Mouse (Mus musculus): ENCODE data around the gene Txndc11. TPM values are rescaled to one million over a fixed set of nuclear protein-coding genes. Genes with fewer than 3 reads are reported as not detected.
A peak's percentile ranks its signal among the peaks of the same experiment; 100 is the strongest.

The Txndc11 gene
- total RNA-seq, 2 experiments from 2014 or later = 35.0 to 37.1 TPM

- no peak for DNase-seq (ENCODE audit: low spot score in 2 of 2)
- intact Hi-C loops (cut with DNase I) = no loop called here
These were observed 64.6 kb downstream of the Txndc11 start for GRCm38 (mm10) chr16:11069710-11070420.

- DNase-seq (ENCODE audit: low spot score in 2 of 2) = no peak
- intact Hi-C loops (cut with DNase I) = no loop called here
These were observed 65.2 kb downstream of the Txndc11 start for GRCm38 (mm10) chr16:11069271-11069670.

DNA sequence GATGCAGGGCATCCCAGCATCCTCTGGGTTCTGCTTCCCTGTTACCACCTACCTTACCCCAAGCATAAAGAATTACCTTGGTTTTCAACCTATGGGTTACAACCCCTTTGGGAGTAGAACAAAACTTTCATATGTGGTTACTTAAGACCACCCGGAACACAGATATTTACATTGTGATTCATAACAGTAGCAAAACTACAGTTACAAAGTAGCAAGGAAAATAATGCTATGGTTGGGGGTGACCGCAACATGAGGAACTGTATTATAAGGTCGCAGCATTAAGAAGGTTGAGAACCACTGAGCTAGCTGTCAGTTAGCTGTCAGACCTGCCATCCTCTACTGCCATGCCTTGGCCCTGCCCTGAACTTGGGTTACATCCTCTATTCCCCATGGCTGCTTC, 65.8 kb downstream of the Txndc11 start:
- intact Hi-C loops (cut with DNase I) = no loop called here
- no peak for DNase-seq (ENCODE audit: low spot score in 2 of 2)

- DNase-seq (ENCODE audit: low spot score in 2 of 2) = peak; percentile 64 to 66
- intact Hi-C loops (cut with DNase I) = no loop called here
These were observed 67.6 kb downstream of the Txndc11 start for GRCm38 (mm10) chr16:11066833-11067191.

GRCm38 (mm10) chr16:11066029-11066832, 68.2 kb downstream of the Txndc11 start, which contains the start of gene Litaf:
Gene Litaf (minus strand): TSS chr16:11066157.
- peak; percentile 98 for DNase-seq (ENCODE audit: low spot score in 2 of 2)
- intact Hi-C loops (cut with DNase I) = no loop called here

DNA sequence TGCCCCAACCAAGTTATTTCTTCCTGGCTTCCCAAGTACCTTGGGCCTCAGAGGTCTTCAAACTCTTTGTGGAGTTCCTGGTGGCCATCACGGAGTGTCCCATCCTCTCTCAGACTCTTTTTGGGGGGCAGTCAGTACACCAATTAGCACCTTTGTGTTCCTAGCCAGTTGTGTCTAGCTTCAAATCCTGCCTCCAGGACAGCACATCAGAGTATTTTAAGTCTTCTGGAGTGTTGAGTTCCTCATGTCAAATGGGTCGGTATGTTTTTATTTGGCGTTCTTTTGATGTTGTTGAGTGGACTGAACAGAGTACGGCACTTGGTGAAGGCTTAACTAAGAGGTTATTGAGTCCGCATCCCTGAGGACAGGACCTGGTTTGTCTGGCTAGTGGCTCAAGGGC, 69.0 kb downstream of the Txndc11 start:
- intact Hi-C loops (cut with DNase I) = no loop called here

GRCm38 (mm10) chr16:11064742-11065141, 69.7 kb downstream of the Txndc11 start:
- no peak for DNase-seq (ENCODE audit: low spot score in 2 of 2)
- intact Hi-C loops (cut with DNase I) = no loop called here

More for the DNA sequence above, 69.0 kb downstream of the Txndc11 start:
- DNase-seq (ENCODE audit: low spot score in 2 of 2) = no peak

- DNase-seq (ENCODE audit: low spot score in 2 of 2) = no peak
- intact Hi-C loops (cut with DNase I) = no loop called here
These were observed 70.1 kb downstream of the Txndc11 start for GRCm38 (mm10) chr16:11064341-11064740.

- intact Hi-C loops (cut with DNase I) = no loop called here
- peak in 1 of 2 experiments; percentile 63 for DNase-seq (ENCODE audit: low spot score in 2 of 2)
These were observed 71.4 kb downstream of the Txndc11 start for GRCm38 (mm10) chr16:11062794-11063721.

- intact Hi-C loops (cut with DNase I) = no loop called here
- no peak for DNase-seq (ENCODE audit: low spot score in 2 of 2)
These were observed 73.8 kb downstream of the Txndc11 start, which contains the start of gene Snn for GRCm38 (mm10) chr16:11060645-11061044. Gene Snn (plus strand): TSS chr16:11060945.

DNA sequence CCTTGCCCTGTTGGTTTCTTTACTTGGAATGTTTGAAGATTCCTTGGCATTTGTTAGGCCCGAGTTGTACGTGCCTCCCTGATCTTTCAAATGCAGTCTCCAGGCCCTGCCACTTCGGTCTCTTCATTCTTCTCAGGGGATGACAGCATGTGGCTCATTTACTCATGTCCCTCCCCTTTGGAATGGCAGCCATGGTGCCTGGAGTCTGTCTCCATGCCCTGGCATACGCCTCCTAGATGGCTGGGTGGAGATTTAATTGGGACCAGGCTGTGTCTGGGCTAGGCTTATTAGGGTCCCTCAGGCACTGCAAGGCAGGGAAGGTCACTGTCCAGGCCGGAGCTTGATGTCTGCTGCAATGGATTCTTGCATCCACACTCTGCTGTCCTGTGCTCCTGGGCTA, 78.5 kb downstream of the Txndc11 start:
- intact Hi-C loops (cut with DNase I) = no loop called here
- no peak for DNase-seq (ENCODE audit: low spot score in 2 of 2)

DNA sequence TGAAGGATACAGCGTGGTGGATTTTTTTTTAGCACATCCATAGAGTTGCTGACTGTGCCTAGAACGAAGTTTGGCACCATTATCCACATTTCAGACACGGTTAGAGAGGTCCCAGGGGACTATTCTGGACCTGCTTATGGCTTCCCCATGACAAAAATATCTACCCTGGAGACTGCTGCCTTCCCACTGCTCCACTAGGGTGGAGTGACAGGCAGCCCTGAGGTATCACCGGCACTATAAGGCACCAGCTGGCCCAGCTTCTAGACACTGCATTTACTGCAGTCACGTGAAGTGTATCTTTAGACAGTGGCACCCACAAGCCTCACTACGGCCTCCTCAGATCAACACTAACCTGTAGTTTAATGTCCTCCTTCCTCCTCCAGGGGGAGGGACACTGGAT, 79.6 kb downstream of the Txndc11 start:
- DNase-seq (ENCODE audit: low spot score in 2 of 2) = peak in 1 of 2 experiments; percentile 72
- intact Hi-C loops (cut with DNase I) = no loop called here

DNA sequence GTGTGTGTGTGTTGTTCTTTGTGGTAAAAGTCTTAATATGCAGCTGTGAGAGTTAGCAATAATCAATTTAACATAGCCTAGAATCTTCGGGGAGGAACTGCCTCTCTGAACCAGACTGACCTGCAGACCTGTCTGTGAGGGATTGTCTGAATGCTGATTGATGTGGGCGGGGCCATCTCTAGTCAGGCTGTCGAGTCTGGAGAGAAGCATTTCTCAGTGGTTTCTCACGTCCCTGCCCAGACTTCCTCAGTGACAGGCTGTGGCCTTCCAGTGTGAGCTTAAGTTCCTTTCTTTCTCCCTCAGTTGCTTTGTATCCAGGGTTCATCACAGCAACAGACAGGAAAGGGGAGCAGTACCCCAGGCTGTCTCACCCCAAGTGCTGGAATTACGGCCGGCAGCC, 80.0 kb downstream of the Txndc11 start:
- intact Hi-C loops (cut with DNase I) = no loop called here
- DNase-seq (ENCODE audit: low spot score in 2 of 2) = no peak

DNA sequence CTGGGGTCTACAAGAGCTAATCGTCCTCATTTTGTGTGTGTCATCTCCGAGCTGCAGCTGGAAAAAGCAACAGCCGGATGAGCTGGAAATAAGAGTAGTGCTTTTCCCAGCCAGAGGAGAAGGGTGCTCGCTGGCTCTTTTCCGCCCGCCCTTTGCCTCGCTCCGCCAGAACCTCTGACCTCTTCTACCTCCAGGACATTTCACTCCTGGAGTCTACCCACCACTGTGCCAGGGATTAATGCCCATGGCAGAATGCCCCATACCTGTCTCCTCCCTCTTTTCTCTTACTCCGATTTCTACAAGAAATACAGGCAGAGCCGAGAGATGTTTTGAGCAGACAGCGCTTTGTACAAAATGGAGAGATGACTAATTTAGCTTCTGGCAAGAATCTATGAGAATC, 83.3 kb downstream of the Txndc11 start:
- no peak for DNase-seq (ENCODE audit: low spot score in 2 of 2)
- intact Hi-C loops (cut with DNase I) = no loop called here

DNA sequence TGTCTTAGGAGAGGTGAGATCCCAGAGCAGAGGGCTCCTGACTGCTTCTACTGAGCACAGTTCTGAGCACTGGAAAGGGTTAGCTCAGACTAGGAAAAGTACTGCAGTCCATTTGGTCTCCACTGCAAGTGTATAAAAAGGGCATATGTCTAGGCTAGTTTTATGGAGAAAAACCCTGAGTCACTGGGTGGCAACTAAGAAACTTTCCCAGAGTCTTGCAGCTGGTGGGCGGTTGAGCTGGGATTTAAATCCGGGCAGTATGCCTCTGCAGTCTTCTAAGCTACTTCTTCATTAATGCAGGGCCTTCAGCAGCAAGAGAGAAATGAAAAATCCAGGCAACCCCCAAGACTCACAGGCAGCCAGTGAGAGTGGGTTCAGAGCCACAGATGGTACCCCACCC, 84.2 kb downstream of the Txndc11 start:
- DNase-seq (ENCODE audit: low spot score in 2 of 2) = no peak

DNA sequence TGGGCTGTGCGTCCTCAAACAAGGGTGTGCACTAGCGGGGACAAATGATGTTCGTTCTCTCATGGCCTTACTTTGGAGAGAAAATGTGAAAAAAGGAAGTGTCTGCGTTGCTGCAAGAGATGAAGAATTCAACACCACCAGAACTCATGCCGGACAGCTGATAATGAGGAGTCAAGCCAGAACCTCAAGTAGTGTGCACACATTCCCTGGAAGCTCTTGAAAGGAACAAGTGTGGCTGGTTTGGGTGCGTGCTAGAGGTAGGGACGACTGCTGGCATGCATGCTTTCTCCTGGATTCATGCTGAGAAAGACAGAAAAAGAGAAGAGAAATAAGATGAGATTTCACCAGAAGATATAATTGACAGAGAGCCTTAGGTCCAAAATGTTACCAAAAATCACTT, 87.3 kb downstream of the Txndc11 start:
- intact Hi-C loops (cut with DNase I) = no loop called here

More for the DNA sequence above, 84.2 kb downstream of the Txndc11 start:
- intact Hi-C loops (cut with DNase I) = no loop called here

GRCm38 (mm10) chr16:11046437-11046836, 88.0 kb downstream of the Txndc11 start:
- no peak for DNase-seq (ENCODE audit: low spot score in 2 of 2)

More for the DNA sequence above, 87.3 kb downstream of the Txndc11 start:
- DNase-seq (ENCODE audit: low spot score in 2 of 2) = no peak

DNA sequence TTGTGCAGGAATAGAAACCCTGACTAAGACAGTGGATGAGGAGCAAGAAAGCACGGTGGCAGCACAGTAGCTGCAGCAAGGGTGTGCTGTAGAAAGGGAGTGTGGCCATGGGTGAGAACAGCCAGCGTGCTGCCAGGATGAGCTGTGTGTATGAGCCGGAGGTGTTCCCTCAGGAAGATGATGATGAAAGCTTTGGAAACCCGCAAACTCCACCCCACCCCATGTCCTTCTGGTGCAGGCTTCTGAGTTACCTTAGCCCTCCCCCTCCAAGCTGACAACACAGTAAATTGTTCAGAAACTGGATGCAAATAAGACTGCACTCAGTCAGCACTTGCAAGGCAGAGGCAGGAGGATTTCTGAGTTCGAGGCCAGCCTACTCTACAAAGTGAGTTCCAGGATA, 91.2 kb downstream of the Txndc11 start:
- no peak for DNase-seq (ENCODE audit: low spot score in 2 of 2)
- intact Hi-C loops (cut with DNase I) = no loop called here

More at GRCm38 (mm10) chr16:11046437-11046836, 88.0 kb downstream of the Txndc11 start:
- intact Hi-C loops (cut with DNase I) = no loop called here

GRCm38 (mm10) chr16:11040603-11041002, 93.8 kb downstream of the Txndc11 start:
- DNase-seq (ENCODE audit: low spot score in 2 of 2) = no peak
- intact Hi-C loops (cut with DNase I) = no loop called here

All from left cerebral cortex, postnatal 14 days (tissue).